Comparison of ENCODE assay signal across 15 mouse cellular contexts in the genomic region with DNA sequence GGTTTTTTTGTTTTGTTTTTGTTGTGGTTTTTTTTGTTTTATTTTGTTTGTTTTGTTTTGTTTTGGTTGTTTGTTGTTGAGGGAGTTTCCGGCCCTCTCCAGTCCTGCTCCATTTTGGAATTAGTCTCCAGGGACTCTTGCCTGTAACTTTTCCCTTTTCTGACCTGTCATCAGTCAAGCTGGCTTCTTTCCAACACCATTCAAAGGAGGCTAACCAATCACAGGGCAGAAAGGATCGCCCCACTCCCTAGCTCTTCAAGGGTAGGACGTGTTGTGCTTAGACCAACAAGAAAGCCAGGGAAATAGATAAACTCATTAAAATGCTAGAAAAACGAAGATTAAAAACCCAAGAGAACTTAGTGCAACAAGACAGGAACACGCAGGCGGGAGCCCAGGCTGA. TPM values are rescaled to one million over a fixed set of nuclear protein-coding genes. Genes with fewer than 3 reads are reported as not detected.
DNase-seq lines count a peak whose midpoint lies in the region; ATAC-seq and TF ChIP-seq lines count a peak whose summit lies in the region.
"Had no signal": no experiment of that assay in that cellular context is flagged by ENCODE, and none has a peak within 500 bp of the region (broad histone marks: within the 10 kb centered on the region; RNA-seq: fewer than 3 reads in every experiment).

No protein-coding gene starts in this region.

- 37% methylated on average over 6 of the region's 6 CpGs for WGBS in embryonic facial prominence, embryonic 15.5 days
- 10% methylated on average over 6 of the region's 6 CpGs for WGBS in hindbrain, embryonic 16.5 days

- H3K4me3 ChIP-seq in ES-E14 (ENCODE audit: insufficient read depth in 1 of 2, low read depth in 1 of 2, low read length in 2 of 2, poor library complexity in 1 of 2, severe bottlenecking in 1 of 2), result no peak overlapping the region
- no peak overlapping the region for H3K4me3 ChIP-seq in embryonic facial prominence, embryonic 15.5 days (replicated peaks)
- no peak overlapping the region for H3K4me3 ChIP-seq in hindbrain, embryonic 16.5 days (ENCODE audit: low read length)
- H3K4me3 ChIP-seq: embryonic facial prominence, embryonic 13.5 days; gastrocnemius, adult 2 months; left cerebral cortex, adult 2 months; liver, embryonic 12.5 days had no signal

- in situ Hi-C loops in ES-E14 (cut with MboI; ENCODE audit: low sequenced_read_pairs in 2 of 2, unreplicated experiment in 2 of 2), result no loop called here

- H3K9me3 ChIP-seq in ES-E14 (ENCODE audit: control insufficient read depth, insufficient read depth, low read depth, low read length), result no peaks in the 10 kb centered on the region
- no peaks in the 10 kb centered on the region for H3K9me3 ChIP-seq in embryonic facial prominence, embryonic 15.5 days (replicated peaks)
- no peaks in the 10 kb centered on the region; the same call in 1 of the 2 replicates for H3K9me3 ChIP-seq in hindbrain, embryonic 16.5 days (ENCODE audit: control insufficient read depth, low read length)
- H3K9me3 ChIP-seq: G1E; liver, embryonic 12.5 days had no signal

- DNase-seq in kidney, adult 9 months, result peak; percentile 38
- DNase-seq in kidney, postnatal 10 days, result no peak
- DNase-seq in ES-E14 (ENCODE audit: low read depth, low spot score), result no peak
- no peak for DNase-seq in frontal cortex, postnatal 14 days (ENCODE audit: low spot score in 2 of 2)
- DNase-seq in cerebellum, postnatal 36 days, result no peak
- DNase-seq in gastrocnemius, adult 8-10 months (ENCODE audit: low spot score in 2 of 2), result no peak
- DNase-seq: gastrocnemius, adult 2 months; thymus, postnatal 25 days had no signal

- peak overlapping the region; percentile 66; the same call in 1 of the 2 replicates for H3K27ac ChIP-seq in ES-E14 (ENCODE audit: insufficient read depth, low read depth, low read length, poor library complexity, severe bottlenecking)
- H3K27ac ChIP-seq in embryonic facial prominence, embryonic 15.5 days (replicated peaks), result peak overlapping the region; percentile 14; the same call in 1 of the 2 replicates
- no peak overlapping the region for H3K27ac ChIP-seq in hindbrain, embryonic 16.5 days (ENCODE audit: low read depth, low read length)
- H3K27ac ChIP-seq: embryonic facial prominence, embryonic 13.5 days; gastrocnemius, adult 2 months; left cerebral cortex, adult 2 months; liver, embryonic 12.5 days had no signal

- no peak overlapping the region for H3K4me2 ChIP-seq in embryonic facial prominence, embryonic 15.5 days (replicated peaks)
- H3K4me2 ChIP-seq in hindbrain, embryonic 16.5 days (ENCODE audit: low read length), result no peak overlapping the region
- H3K4me2 ChIP-seq: embryonic facial prominence, embryonic 13.5 days; liver, embryonic 12.5 days had no signal

- H3K27me3 ChIP-seq in embryonic facial prominence, embryonic 15.5 days, result no peaks in the 10 kb centered on the region
- H3K27me3 ChIP-seq in hindbrain, embryonic 16.5 days (replicated peaks; ENCODE audit: control insufficient read depth, insufficient read depth, low read length), result no peaks in the 10 kb centered on the region

- H3K9ac ChIP-seq in ES-E14 (ENCODE audit: insufficient read depth, low read depth, low read length, poor library complexity, severe bottlenecking), result no peak overlapping the region
- no peak overlapping the region for H3K9ac ChIP-seq in embryonic facial prominence, embryonic 15.5 days
- no peak overlapping the region for H3K9ac ChIP-seq in hindbrain, embryonic 16.5 days (ENCODE audit: low read depth, low read length)
- H3K9ac ChIP-seq: embryonic facial prominence, embryonic 13.5 days; liver, embryonic 12.5 days had no signal

- peaks cover 4 to 10% of the 10 kb centered on the region in 2 experiments; a peak in 2 of 4 replicates for H3K4me1 ChIP-seq in ES-E14 (ENCODE audit: control insufficient read depth in 2 of 2, insufficient read depth in 2 of 2, low read length in 2 of 2, poor library complexity in 1 of 2)
- peaks cover 22% of the 10 kb centered on the region for H3K4me1 ChIP-seq in embryonic facial prominence, embryonic 15.5 days
- peaks cover 15% of the 10 kb centered on the region for H3K4me1 ChIP-seq in hindbrain, embryonic 16.5 days (ENCODE audit: control insufficient read depth, insufficient read depth, low read depth, low read length)

- ATAC-seq in embryonic facial prominence, embryonic 15.5 days (ENCODE audit: insufficient number of reproducible peaks, low FRiP score, low TSS enrichment, low read depth), result no peak
- ATAC-seq in hindbrain, embryonic 16.5 days, result 0 out of 2 replicates have a peak, but pooled peaks have one; percentile 19
- ATAC-seq: intestine, postnatal 0 days; liver, embryonic 12.5 days had no signal

- peaks cover 37% of the 10 kb centered on the region for H3K36me3 ChIP-seq in ES-E14 (ENCODE audit: control insufficient read depth, insufficient read depth, low read length, poor library complexity, severe bottlenecking)
- peaks cover 7% of the 10 kb centered on the region; the same call in 1 of the 2 replicates for H3K36me3 ChIP-seq in embryonic facial prominence, embryonic 15.5 days
- no peaks in the 10 kb centered on the region for H3K36me3 ChIP-seq in hindbrain, embryonic 16.5 days (ENCODE audit: control insufficient read depth, insufficient read depth, low read length)
- H3K36me3 ChIP-seq: G1E had no signal

TF ChIP-seq in ES-E14, 5 proteins besides CTCF, POLR2A, EP300 and RAD21:
- no peak for TF ChIP-seq CHD2 (IDR thresholded peaks at IDR 0.05; ENCODE audit: low read depth, low read length)
- TF ChIP-seq MAFK (IDR thresholded peaks at IDR 0.05; ENCODE audit: insufficient read depth, low read depth, low read length), result no peak
- TF ChIP-seq HCFC1 (IDR thresholded peaks at IDR 0.05; ENCODE audit: borderline replicate concordance, insufficient read depth, low read length), result no peak
- TF ChIP-seq ZC3H11A (IDR thresholded peaks at IDR 0.05; ENCODE audit: borderline replicate concordance, low read depth, low read length), result no peak
- TF ChIP-seq ZNF384 (IDR thresholded peaks at IDR 0.05; ENCODE audit: low read depth, low read length), result no peak

RNA-seq across cellular contexts. Expression of gene Vangl1, which starts 15.5 kb away (rescaled TPM):
- 119 and 167 TPM in 2 replicates for total RNA-seq in ES-E14 (2012; rRNA removed)
- 19.2 and 23.1 TPM in 2 replicates for polyA plus RNA-seq in embryonic facial prominence, embryonic 15.5 days (2015; fragmentation: Nextera tagmentation; extraction: Ambion mirVana)
- polyA plus RNA-seq in hindbrain, embryonic 16.5 days (2015; fragmentation: Nextera tagmentation; extraction: Ambion mirVana), result 7.9 and 14.0 TPM in 2 replicates
- total RNA-seq in gastrocnemius, adult 8-10 months (2022), result 1 to 10 TPM in 3 of 4 experiments, under 1 TPM in 1; 0.70 to 2.0 (median 1.2) TPM

Comparison
In these comparisons a context has a peak if more than half of its experiments do, and no peak if none do; other contexts are left out.
1. RNA of gene Vangl1, which starts 15.5 kb away (total RNA-seq): 119 to 167 TPM in ES-E14; 0.70 to 2.0 TPM in gastrocnemius, adult 8-10 months; every median in the first group is over 10 times any median in the second.